Mouse (Mus musculus) forebrain, embryonic 11.5 days (tissue): ENCODE data around the gene Ttll8. TPM values are rescaled to one million over a fixed set of nuclear protein-coding genes. Genes with fewer than 3 reads are reported as not detected.

ENCODE experiments used
- ATAC-seq: fragments of 200-750 bp; cut with Nextera tagmentation; replicated peaks from 2 replicates; pipeline ENCODE4 v1.8.0; 2017; ENCODE audit warnings: moderate TSS enrichment; ENCODE audit not compliant: low FRiP score
- DNase-seq: peaks from one replicate; pipeline ENCODE4 v3.0.0-alpha.2; 2017; ENCODE audit warnings: low spot score
- H3K27ac ChIP-seq: fragments of 300-500 bp; sonication (generic); 2 replicates; pipeline ENCODE4 v1.5.1; 2014; ENCODE audit warnings: low read depth, low read length
- H3K27me3 ChIP-seq: fragments of 300-500 bp; sonication (generic); 2 replicates; pipeline ENCODE4 v1.6.1; 2014; ENCODE audit warnings: mild to moderate bottlenecking, low read length, mixed read lengths; ENCODE audit not compliant: control insufficient read depth, insufficient read depth
- H3K36me3 ChIP-seq: fragments of 300-500 bp; sonication (generic); 2 replicates; pipeline ENCODE4 v1.6.1; 2014; ENCODE audit warnings: mild to moderate bottlenecking, low read length, moderate library complexity, mixed read lengths; ENCODE audit not compliant: control insufficient read depth, insufficient read depth
- H3K4me1 ChIP-seq: fragments of 300-500 bp; sonication (generic); replicated peaks from 2 replicates; pipeline ENCODE4 v1.6.1; 2014; ENCODE audit warnings: low read length, mixed read lengths; ENCODE audit not compliant: control insufficient read depth, insufficient read depth
- H3K4me2 ChIP-seq: fragments of 300-500 bp; sonication (generic); 2 replicates; pipeline ENCODE4 v1.6.1; 2014; ENCODE audit warnings: low read depth, mild to moderate bottlenecking, low read length, moderate library complexity, mixed read lengths; ENCODE audit not compliant: severe bottlenecking
- H3K4me3 ChIP-seq: fragments of 300-500 bp; sonication (generic); 2 replicates; pipeline ENCODE4 v1.5.1; 2014; ENCODE audit warnings: low read depth, low read length
- H3K9ac ChIP-seq: fragments of 300-500 bp; sonication (generic); 2 replicates; pipeline ENCODE4 v1.6.1; 2014; ENCODE audit warnings: low read length
- H3K9me3 ChIP-seq: fragments of 300-500 bp; sonication (generic); 2 replicates; pipeline ENCODE4 v1.6.1; 2016; ENCODE audit warnings: low read length, mixed read lengths; ENCODE audit not compliant: control insufficient read depth
- WGBS: fragments of 180-500 bp; shearing (Covaris S2); extraction: QIAGEN DNeasy Blood & Tissue Kit; methylation state at CpG from one replicate; pipeline ENCODE4 v1.1.7; 2014; 5-methylcytosine and 5-hydroxymethylcytosine counted together
- polyA plus RNA-seq: library from polyadenylated mRNA; unstranded; fragments of >200 nt; fragmentation: Nextera tagmentation; extraction: Ambion mirVana; gene quantifications from 2 replicates; pipeline ENCODE4 v1.2.1, GENCODE M21; 2014

The Ttll8 gene
- 0.08 TPM in 1 of 2 replicates, not detected in the other for polyA plus RNA-seq

DNA sequence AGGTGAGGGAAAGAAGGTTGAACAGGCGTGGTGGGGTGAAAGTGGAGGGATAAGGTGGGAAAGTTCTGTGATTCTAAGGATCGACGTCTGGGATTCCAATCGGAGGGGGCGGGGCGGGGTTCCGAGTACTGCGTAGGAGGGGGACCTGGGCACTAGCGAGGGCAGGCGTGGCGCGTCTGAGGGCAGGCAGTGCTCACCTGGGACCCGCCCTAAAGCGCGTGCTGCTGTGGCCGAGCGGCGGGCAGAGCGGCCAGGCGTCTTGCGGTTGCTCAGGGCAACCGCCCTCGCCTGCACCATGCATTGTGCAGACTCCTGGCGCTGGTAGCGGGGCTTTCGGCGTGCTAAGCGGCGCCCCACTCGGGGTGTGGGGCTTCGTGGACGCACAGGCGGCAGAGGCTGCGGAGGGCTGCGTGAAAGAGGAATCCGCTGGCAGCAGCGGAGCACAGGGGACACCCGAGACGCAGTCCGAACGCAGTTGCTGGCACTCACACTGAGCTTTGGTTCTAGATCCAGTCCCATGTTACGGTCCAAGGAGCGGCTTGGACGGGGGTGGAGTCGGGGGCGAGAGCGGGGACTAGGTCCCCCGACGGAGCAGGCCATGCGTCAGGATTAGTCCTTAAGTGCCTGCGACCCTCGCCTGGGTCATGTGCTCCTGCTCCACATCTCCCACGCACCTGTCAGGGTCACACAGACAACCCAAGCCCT lies at the start of gene Ttll8:
Gene Ttll8, minus strand, starts transcription at position 51 of the 705 bp plus-strand sequence.
- peak; percentile 82 for ATAC-seq
- peaks cover 4% of the 10 kb centered on the region for H3K27me3 ChIP-seq
- WGBS, result 3% methylated on average over 53 of the region's 53 CpGs
- peak within 1 kb of the TSS; percentile 30 for H3K4me3 ChIP-seq
- no peak within 1 kb of the TSS for H3K27ac ChIP-seq
- peak; percentile 68 for DNase-seq
- peak within 1 kb of the TSS; percentile 60 for H3K4me2 ChIP-seq
- no peaks in the 10 kb centered on the region for H3K9me3 ChIP-seq
- peaks cover 2% of the 10 kb centered on the region; the same call in 1 of the 2 replicates for H3K4me1 ChIP-seq
- no peaks in the 10 kb centered on the region for H3K36me3 ChIP-seq
- H3K9ac ChIP-seq, result peak within 1 kb of the TSS; percentile 47

DNA sequence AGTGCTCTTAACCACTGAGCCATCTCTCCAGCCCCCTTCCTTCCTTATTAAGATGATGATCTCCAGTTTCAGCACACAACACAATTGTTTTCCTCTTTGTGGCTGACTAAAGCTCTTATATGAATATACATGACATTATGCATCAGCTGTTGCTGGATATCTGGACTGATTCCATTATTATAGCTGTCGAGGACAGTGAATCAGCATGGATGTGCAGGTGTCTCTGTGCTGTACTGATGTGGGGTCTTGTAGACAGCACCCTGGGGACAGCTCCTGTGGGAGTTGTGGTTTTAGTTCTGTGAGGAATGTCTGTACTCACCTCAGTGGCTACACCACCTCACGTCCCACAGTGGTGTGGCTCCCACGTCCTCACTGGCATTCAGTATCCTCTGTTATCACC lies 47.0 kb upstream of the Ttll8 start:
- WGBS, result 80% methylated on average over 3 of the region's 3 CpGs

DNA sequence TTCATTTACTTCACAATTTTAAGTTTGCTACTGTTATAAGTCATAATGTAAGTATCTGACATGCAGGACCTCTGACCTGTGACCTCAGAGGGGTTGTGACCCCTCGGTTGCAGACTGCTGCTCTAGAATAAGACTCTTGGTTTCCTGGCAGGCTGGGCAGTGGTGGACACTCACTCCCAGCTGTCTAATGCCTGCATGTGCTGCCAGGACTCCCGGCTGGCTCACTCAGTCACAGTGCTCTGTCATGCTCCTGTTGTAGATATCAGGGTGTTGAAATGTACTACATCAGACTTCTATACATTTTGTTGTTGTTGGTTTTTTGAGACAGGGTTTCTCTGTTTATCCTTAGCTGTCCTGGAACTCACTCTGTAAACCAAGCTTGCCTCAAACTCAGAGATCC lies 46.1 kb upstream of the Ttll8 start:
- H3K4me3 ChIP-seq, result no peak overlapping the region
- ATAC-seq (no peak), DNase-seq (no peak)
- H3K9me3 ChIP-seq, result no peaks in the 10 kb centered on the region
- no peak overlapping the region for H3K9ac ChIP-seq
- 82% methylated on average over 2 of the region's 2 CpGs for WGBS
- no peak overlapping the region for H3K4me2 ChIP-seq
- H3K27me3 ChIP-seq, result no peaks in the 10 kb centered on the region
- H3K4me1 ChIP-seq, result no peaks in the 10 kb centered on the region
- H3K27ac ChIP-seq, result no peak overlapping the region
- H3K36me3 ChIP-seq, result no peaks in the 10 kb centered on the region

More for the DNA sequence above, 47.0 kb upstream of the Ttll8 start:
- Histone ChIP-seq H3K27ac (no peak overlapping the region), H3K4me2 (no peak overlapping the region), H3K36me3 (no peaks in the 10 kb centered on the region), H3K4me3 (no peak overlapping the region), H3K27me3 (no peaks in the 10 kb centered on the region), H3K4me1 (no peaks in the 10 kb centered on the region), H3K9me3 (no peaks in the 10 kb centered on the region), H3K9ac (no peak overlapping the region)
- DNase-seq (no peak), ATAC-seq (no peak)

DNA sequence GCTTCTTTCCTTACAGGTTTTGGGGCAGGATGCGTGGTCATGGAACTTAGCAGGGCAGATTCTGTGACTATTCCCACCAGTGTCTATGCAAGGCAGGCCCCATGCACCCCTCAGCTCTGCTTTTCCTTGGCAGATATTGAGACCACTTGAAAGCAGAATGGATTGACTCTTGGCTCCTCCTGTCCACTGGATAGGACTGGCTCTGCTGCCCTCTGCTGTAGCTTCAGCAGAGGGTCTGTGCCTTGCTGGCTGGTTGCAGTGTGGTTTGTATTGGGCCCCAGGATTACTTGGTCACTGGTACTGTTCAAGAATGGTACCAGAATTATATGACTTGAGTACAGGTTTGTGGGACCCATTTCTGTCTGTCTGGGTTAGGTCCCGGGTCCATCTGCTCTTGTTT lies 44.9 kb upstream of the Ttll8 start:
- ATAC-seq, result no peak
- no peak overlapping the region for H3K27ac ChIP-seq

DNA sequence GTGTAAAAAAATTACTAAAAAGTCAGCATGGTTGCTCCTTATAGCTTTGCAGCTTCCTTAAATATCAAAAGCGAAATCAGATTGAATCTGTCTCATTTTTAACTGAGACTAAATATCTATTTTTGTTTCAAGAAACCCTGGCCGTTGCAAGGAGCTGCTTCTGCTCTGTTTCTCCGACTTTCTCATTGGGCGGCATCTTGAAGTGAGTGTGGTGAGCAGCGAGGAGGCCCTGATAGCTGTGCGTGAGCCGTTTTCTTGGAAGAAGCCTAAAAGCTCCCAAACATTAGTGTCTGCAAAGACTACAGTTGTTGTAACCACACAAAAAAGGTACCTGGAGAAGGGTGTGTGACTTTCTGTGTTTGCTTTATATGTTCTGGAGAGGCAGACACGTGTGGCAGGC lies 44.4 kb upstream of the Ttll8 start:
- no peaks in the 10 kb centered on the region for H3K9me3 ChIP-seq
- H3K9ac ChIP-seq, result no peak overlapping the region
- H3K36me3 ChIP-seq, result no peaks in the 10 kb centered on the region
- no peak overlapping the region for H3K4me2 ChIP-seq
- H3K4me1 ChIP-seq, result no peaks in the 10 kb centered on the region
- no peaks in the 10 kb centered on the region for H3K27me3 ChIP-seq
- ATAC-seq, result no peak
- peak; percentile 14 for DNase-seq
- WGBS, result 82% methylated on average over 8 of the region's 8 CpGs
- no peak overlapping the region for H3K4me3 ChIP-seq
- H3K27ac ChIP-seq, result no peak overlapping the region

More for the DNA sequence above, 44.9 kb upstream of the Ttll8 start:
- WGBS, result 74% methylated on average over 2 of the region's 2 CpGs
- Histone ChIP-seq H3K4me1 (no peaks in the 10 kb centered on the region), H3K4me3 (no peak overlapping the region), H3K36me3 (no peaks in the 10 kb centered on the region), H3K9me3 (no peaks in the 10 kb centered on the region), H3K9ac (no peak overlapping the region), H3K27me3 (no peaks in the 10 kb centered on the region), H3K4me2 (no peak overlapping the region)
- no peak for DNase-seq

DNA sequence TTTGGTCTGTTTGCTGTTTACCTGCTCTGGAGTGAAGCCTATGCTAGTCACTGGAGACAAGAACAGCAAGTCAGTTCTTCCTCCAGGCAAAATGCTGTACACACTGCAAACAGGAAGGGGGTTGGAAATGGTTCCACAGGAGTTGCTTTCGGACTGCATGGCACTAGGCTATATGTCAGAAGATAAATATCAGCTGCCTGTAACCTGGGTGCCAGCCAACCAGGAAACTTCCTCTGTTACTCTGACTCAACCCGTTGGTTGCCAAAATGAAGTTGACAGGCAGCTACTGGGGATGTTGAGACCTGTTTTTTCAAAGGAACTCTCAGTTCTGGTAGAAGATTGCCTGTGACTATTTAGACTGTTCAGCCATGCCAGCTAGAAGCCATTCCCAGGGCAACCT lies 35.0 kb upstream of the Ttll8 start:
- Histone ChIP-seq H3K4me3 (no peak overlapping the region), H3K27ac (no peak overlapping the region), H3K27me3 (no peaks in the 10 kb centered on the region), H3K4me1 (no peaks in the 10 kb centered on the region), H3K9ac (no peak overlapping the region), H3K36me3 (no peaks in the 10 kb centered on the region), H3K9me3 (no peaks in the 10 kb centered on the region), H3K4me2 (no peak overlapping the region)
- WGBS, result 73% methylated on average over 2 of the region's 2 CpGs
- DNase-seq (no peak), ATAC-seq (no peak)

DNA sequence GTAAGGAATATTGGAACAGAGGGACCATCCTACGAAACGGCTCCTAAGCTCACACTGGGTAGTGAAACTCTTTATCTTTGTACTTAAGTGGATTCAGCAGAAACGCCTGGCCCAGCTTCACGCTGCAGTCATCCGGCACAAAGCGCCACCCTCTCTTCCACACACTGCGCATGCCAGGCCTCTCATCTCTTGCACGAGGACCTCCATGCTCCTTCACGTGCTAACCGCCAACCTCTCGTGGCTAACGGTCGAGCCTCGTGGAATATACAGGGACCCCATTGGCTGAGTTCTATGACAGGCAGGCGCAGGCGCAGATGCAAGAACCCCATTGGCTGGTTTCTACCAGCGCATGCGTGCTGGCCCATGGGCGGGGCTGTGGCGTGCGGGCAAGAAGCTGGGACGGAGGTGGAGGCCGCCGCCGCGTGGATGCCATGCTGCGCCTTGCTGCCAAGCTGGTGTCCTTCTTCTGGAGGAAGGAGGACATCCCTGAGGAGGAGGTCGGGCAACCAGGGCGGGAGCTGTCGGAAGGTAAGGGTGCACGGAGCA lies 28.4 kb upstream of the Ttll8 start, which contains the start of gene Mov10l1:
Gene Mov10l1, plus strand, starts transcription at position 376 of the 546 bp plus-strand sequence.
- H3K9ac ChIP-seq, result no peak within 1 kb of the TSS
- ATAC-seq (no peak), DNase-seq (no peak)
- 95% methylated on average over 31 of the region's 31 CpGs for WGBS
- peaks cover 5% of the 10 kb centered on the region; the same call in 1 of the 2 replicates for H3K4me1 ChIP-seq
- no peaks in the 10 kb centered on the region for H3K9me3 ChIP-seq
- no peaks in the 10 kb centered on the region for H3K27me3 ChIP-seq
- no peak within 1 kb of the TSS for H3K4me2 ChIP-seq
- H3K4me3 ChIP-seq, result no peak within 1 kb of the TSS
- no peak within 1 kb of the TSS for H3K27ac ChIP-seq
- no peaks in the 10 kb centered on the region for H3K36me3 ChIP-seq

DNA sequence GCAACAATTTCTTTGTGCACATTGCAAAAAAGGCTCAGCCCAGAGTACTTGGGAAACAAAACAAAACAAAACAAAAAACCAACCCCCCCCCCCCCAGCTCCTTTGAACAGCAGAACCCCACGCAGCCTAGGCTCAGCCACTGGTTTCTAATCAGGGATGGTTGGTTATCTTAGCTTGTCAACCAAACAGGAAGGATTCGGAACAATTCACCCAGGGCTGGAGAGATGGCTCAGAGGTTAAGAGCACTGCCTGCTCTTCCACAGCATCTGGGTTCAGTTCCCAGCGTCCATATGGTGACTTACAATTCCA lies 24.9 kb upstream of the Ttll8 start:
- Histone ChIP-seq H3K4me2 (no peak overlapping the region), H3K27me3 (no peaks in the 10 kb centered on the region), H3K4me3 (no peak overlapping the region), H3K9me3 (no peaks in the 10 kb centered on the region), H3K9ac (no peak overlapping the region), H3K4me1 (peaks cover 7% of the 10 kb centered on the region; the same call in 1 of the 2 replicates), H3K36me3 (no peaks in the 10 kb centered on the region), H3K27ac (peak overlapping the region; percentile 95; the same call in 1 of the 2 replicates)
- 20% methylated on average over 3 of the region's 3 CpGs for WGBS
- DNase-seq, result no peak
- peak; percentile 88 for ATAC-seq
